Mouse (Mus musculus): ENCODE data around the gene Olfr402. TPM values are rescaled to one million over a fixed set of nuclear protein-coding genes. Genes with fewer than 3 reads are reported as not detected.
"Not testable (repeated sequence)": the region's sequence is repeated elsewhere in the genome, so short reads cannot be mapped to it uniquely, and the experiment has no call there.

Olfr402 gene
- total RNA-seq (2015) (not detected in 2 replicates), total RNA-seq (2017) (not detected in 2 replicates)

DNA sequence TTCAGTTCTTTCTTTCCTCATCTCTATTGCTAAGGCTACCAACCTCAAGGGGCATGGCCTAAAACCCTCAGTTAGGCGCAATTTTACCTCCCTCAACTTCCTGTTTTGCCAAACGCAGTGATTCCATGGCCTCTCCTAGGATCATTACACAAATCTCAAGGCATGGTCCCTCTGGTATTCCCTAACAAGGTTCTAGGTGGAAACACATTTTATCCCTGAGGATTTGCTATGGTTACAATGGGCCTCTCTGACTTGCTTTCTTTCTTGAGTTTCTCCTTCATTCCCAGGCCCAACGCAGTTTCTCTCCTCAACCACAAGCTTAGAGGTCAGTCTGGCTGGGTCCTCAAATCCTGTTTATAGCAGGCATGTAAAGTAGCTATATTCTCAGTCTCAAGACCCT is at the start of gene Olfr402:
Gene Olfr402 (plus strand): TSS at position 301 of the 400 bp plus-strand sequence.
- no peak for ATAC-seq (replicated peaks; ENCODE audit: poor library complexity)

DNA sequence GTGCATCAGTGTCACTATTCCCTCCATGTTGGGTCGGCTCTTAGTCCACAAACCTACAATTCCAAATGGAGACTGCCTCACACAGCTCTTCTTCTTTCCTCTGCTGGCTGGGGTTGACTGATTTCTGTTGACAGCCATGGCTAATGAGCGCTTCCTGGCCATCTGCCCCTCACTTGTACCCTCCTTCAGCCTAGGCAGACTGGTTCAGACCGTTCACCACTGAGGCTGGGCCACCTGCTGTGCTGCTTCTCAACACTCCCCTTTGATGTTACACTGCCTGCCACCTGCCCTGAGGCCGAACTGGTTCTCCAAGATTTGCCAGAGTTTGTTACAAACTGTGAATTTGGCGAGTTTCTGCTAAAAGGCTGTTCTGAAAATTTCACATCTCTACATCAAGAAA is 48.3 kb upstream of the Olfr402 start:
- ATAC-seq (replicated peaks; ENCODE audit: poor library complexity), result no peak

DNA sequence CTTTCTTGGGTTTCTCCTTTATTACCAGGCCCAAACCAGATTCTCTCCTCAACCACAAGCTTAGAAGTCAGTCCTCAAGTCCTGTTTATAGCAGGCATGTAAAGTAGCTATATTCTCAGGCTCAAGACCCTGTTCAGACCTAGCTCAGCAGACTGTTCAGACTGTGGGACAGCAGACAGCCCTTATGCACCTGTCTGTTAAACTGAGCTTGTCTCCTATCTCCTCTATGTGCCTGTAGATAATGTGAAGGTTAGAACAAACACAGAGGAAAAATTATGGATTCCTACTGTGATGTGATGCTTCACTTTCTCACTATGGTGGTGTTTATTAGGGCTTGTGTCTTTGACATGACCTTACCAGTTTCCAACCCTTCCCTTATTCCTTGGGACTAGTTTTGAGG is 39.9 kb upstream of the Olfr402 start, which contains the start of gene Olfr401:
Gene Olfr401 (plus strand): TSS at position 301 of the 400 bp plus-strand sequence.
- no peak for ATAC-seq (replicated peaks; ENCODE audit: poor library complexity)

DNA sequence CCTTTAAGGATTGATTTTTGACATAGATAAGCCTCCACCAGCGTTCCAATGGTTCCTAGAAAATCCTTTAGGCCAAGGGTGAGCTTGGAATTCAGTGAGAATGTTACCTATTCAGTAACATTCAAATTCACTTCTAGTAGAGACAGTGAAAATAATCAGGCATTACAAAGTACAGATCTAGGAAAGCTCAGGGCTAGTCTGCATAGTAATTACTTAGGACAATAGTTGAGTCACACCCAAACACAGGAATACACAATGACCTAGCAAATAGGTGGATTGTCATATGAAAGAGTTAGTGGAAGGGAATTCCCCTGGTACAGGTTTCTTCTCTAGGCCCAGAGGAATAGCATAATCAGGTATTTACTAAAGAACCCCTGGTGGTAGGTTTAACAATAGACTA is 13.3 kb upstream of the Olfr402 start:
- ATAC-seq (replicated peaks; ENCODE audit: poor library complexity), result not testable (repeated sequence)

DNA sequence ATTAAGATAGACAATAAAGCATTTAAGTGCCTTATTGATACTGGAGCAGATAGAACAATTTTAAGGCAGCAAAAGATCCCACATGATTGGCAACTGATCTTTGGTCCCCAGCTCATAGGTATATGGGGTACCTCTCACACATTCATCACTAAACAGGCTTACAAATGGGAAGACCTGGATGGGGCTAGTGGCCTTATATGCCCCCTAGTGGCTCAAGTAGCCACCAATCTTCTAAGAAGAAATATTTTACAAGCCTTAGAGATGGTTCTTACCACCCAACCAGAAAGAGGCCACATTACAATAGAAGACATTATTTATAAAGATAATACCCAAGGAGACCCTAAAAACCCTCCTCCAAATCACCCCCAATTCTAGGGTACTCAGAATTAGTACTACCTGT is 7.5 kb upstream of the Olfr402 start:
- no peak for ATAC-seq (replicated peaks; ENCODE audit: poor library complexity)

DNA sequence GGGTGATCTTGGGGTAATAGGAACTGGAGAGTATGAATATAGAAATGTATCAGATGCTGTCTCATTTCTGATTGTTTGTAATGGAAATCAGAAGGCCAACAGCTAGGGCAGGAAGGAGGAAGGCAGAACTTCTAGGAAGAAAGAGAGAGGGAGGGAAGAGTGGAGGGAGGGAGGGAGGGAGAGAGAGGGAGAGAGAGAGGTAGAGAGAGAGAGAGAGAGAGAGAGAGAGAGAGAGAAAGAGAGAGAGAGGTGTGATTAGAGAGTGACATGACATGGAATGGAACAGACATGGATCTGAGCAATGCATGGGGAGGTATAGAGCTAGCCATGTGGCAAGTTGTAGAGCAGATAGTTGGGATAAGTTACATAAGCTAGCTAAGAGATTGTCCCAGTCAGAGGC is 15.4 kb downstream of the Olfr402 start:
- ATAC-seq (replicated peaks; ENCODE audit: poor library complexity), result no peak

DNA sequence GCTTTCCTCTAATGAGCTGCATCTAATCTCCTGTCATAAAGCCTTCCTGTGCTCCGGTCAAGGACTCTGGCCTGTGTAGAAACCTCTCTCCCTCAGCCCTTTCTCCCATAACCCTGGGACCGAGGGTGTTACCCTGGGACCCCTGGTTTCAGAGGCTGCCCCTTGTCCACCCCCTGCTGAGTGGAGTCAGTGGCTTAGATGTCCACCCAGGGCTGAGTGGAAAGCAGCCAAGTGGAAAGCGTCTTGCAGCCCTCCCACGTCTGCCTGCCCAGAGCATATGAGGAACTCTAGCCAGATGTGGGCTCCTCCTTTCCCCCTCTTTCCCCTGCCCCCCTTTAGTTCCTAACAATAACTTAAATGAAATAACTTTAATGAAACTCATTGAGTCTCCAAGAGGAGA is 29.8 kb downstream of the Olfr402 start:
- no peak for ATAC-seq (replicated peaks; ENCODE audit: poor library complexity)

DNA sequence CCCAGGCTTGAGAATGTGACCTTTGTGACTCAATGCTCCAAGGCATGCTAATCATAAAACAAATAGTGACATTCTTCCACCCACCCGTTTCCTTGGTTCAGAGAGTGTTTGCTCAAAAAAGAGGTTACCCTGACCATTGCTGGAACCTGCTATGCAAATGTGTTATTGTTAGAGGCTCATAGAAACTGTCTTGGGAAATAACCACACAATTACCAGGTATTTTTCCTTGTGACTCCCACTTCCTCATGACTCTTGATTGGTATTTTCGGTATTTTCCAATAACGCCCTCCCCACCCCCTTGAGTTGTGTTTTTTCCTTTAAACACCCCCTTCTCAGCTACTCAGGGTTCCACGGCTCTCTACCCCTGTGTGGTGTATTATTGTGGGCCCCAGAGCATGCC is 30.4 kb downstream of the Olfr402 start:
- ATAC-seq (replicated peaks; ENCODE audit: poor library complexity), result no peak

DNA sequence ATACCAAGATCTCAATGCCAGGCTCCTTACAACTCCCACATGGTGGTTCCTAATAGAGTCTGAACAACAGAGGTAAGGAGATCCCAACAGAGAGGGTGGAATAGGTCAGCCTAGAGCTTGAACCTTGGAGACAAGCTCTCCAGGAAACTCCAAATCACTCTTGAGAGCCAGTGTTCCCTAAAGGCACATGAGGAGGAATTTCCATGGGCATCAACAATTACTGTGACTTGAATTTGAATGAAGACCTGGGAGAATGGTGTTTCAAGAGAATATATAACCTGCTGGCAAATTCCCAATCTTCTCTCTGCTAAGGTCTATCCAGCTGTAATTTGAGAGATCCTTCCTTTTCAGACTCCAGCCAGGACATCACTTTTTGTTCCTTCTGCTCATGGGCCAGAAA is 32.6 kb downstream of the Olfr402 start, which contains the start of gene Olfr403:
Gene Olfr403 (plus strand): TSS at position 301 of the 400 bp plus-strand sequence.
- no peak for ATAC-seq (replicated peaks; ENCODE audit: poor library complexity)

Other genes with a start within 250 kb of the Olfr402 start
- not detected in 2 replicates for gene Olfr395, start 244.2 kb upstream of the Olfr402 start, total RNA-seq (2015)
- gene Olfr395, start 244.2 kb upstream of the Olfr402 start, total RNA-seq (2017), result not detected in 2 replicates
- gene Olfr23, start 216.9 kb upstream of the Olfr402 start, total RNA-seq (2015), result not detected in 2 replicates
- not detected in 2 replicates for gene Olfr23, start 216.9 kb upstream of the Olfr402 start, total RNA-seq (2017)
- not detected in 2 replicates for gene Olfr397, start 192.7 kb upstream of the Olfr402 start, total RNA-seq (2015)
- not detected in 2 replicates for gene Olfr397, start 192.7 kb upstream of the Olfr402 start, total RNA-seq (2017)
- gene Olfr398, start 163.1 kb upstream of the Olfr402 start, total RNA-seq (2015), result not detected in 2 replicates
- gene Olfr398, start 163.1 kb upstream of the Olfr402 start, total RNA-seq (2017), result not detected in 2 replicates
- gene Olfr139, start 97.0 kb upstream of the Olfr402 start, total RNA-seq (2015), result not detected in 2 replicates
- gene Olfr139, start 97.0 kb upstream of the Olfr402 start, total RNA-seq (2017), result not detected in 2 replicates
- gene Olfr399, start 96.9 kb upstream of the Olfr402 start, total RNA-seq (2015), result not detected in 2 replicates
- gene Olfr399, start 96.9 kb upstream of the Olfr402 start, total RNA-seq (2017), result not detected in 2 replicates
- gene Zfp616, start 83.6 kb upstream of the Olfr402 start, total RNA-seq (2015), result not detected in 2 replicates
- not detected in 2 replicates for gene Zfp616, start 83.6 kb upstream of the Olfr402 start, total RNA-seq (2017)
- gene Olfr401, start 39.8 kb upstream of the Olfr402 start, total RNA-seq (2015), result not detected in 2 replicates
- not detected in 2 replicates for gene Olfr401, start 39.8 kb upstream of the Olfr402 start, total RNA-seq (2017)
- gene Olfr403, start 32.7 kb downstream of the Olfr402 start, total RNA-seq (2015), result not detected in 2 replicates
- not detected in 2 replicates for gene Olfr403, start 32.7 kb downstream of the Olfr402 start, total RNA-seq (2017)
- gene Olfr43, start 57.9 kb downstream of the Olfr402 start, total RNA-seq (2015), result not detected in 2 replicates
- not detected in 2 replicates for gene Olfr43, start 57.9 kb downstream of the Olfr402 start, total RNA-seq (2017)
- gene Olfr406, start 106.3 kb downstream of the Olfr402 start, total RNA-seq (2015), result not detected in 2 replicates
- gene Olfr406, start 106.3 kb downstream of the Olfr402 start, total RNA-seq (2017), result not detected in 2 replicates
- not detected in 2 replicates for gene Olfr59, start 130.2 kb downstream of the Olfr402 start, total RNA-seq (2015)
- gene Olfr59, start 130.2 kb downstream of the Olfr402 start, total RNA-seq (2017), result not detected in 2 replicates
- gene Olfr410, start 184.5 kb downstream of the Olfr402 start, total RNA-seq (2015), result not detected in 2 replicates
- not detected in 2 replicates for gene Olfr410, start 184.5 kb downstream of the Olfr402 start, total RNA-seq (2017)
- gene Olfr411, start 199.1 kb downstream of the Olfr402 start, total RNA-seq (2015), result not detected in 2 replicates
- not detected in 2 replicates for gene Olfr411, start 199.1 kb downstream of the Olfr402 start, total RNA-seq (2017)
- gene Olfr412, start 208.5 kb downstream of the Olfr402 start, total RNA-seq (2015), result not detected in 2 replicates
- gene Olfr412, start 208.5 kb downstream of the Olfr402 start, total RNA-seq (2017), result not detected in 2 replicates